Mouse (Mus musculus): ENCODE data around the gene Gm47791. TPM values are rescaled to one million over a fixed set of nuclear protein-coding genes. Genes with fewer than 3 reads are reported as not detected.

The Gm47791 gene
- polyA plus RNA-seq (2014; fragmentation: Nextera tagmentation; extraction: Ambion mirVana), result not detected in 2 replicates

DNA sequence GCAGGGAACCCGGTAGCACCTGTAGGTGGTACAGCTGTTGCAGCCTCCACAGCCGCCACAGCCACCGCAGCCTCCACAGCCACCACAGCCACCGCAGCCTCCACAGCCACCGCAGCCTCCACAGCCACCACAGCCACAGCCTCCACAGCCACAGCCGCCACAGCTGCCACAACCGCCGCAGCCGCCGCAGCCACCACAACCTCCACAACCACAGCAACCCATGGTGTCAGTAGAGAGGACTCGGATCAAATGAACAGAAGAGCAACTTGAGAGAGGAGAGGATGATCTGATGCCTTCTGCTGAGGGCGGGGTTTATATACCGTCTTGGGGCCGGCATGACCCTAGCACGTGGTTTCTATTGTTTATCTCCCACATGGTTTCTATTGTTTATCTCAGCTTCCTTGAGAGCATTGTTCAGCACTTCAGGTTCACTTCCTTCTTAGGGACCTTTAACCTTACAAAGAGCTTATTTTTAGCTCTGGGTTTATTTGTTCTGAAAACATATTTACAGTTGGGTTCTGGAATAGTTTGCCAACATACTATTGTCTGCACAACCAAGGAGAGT is at the start of gene Gm47791:
Gene Gm47791, minus strand, starts transcription at position 222 of the 565 bp plus-strand sequence.
- WGBS, result 86% methylated on average over 10 of the region's 15 CpGs
- Histone ChIP-seq H3K4me1 (ENCODE audit: control insufficient read depth, insufficient read depth, low read length) (no peaks in the 10 kb centered on the region), H3K4me3 (ENCODE audit: low read depth, low read length) (no peak within 1 kb of the TSS), H3K27ac (replicated peaks; ENCODE audit: low read depth, low read length) (no peak within 1 kb of the TSS), H3K9ac (ENCODE audit: low read depth, low read length) (no peak within 1 kb of the TSS), H3K27me3 (replicated peaks; ENCODE audit: control insufficient read depth, insufficient read depth, low read length) (no peaks in the 10 kb centered on the region), H3K36me3 (ENCODE audit: control insufficient read depth, insufficient read depth, low read length) (no peaks in the 10 kb centered on the region), H3K9me3 (ENCODE audit: control insufficient read depth, low read length) (no peaks in the 10 kb centered on the region), H3K4me2 (ENCODE audit: low read depth, low read length) (no peak within 1 kb of the TSS)
- no peak for DNase-seq (ENCODE audit: low spot score)
- no peak for ATAC-seq (ENCODE audit: low read depth)

DNA sequence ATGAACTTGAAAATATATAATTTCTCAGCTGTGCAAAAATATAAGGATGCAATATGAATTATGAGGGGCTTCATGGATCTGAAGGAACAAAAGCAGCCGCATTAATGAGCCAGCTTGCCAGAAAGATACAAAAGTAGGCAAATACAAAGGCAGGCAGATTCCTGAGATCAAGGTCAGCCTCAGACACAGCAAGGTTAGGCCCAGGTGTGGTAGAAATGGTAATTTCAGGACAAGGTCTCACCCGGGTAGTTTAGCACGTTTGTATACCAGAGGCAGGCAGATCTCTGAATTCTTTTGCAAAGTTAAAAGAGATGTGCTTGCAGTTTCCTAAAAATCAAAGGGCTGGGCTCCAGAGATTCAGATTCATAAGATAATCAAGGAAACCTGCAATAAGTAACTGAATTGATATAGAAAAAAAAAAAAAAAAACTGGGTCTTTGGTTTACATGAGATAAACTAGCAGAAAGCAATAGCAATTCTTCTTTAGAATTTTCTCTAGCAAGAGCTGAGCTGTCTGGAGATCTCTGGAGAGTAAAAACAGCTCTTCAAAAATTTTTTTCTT is 49.7 kb upstream of the Gm47791 start:
- 75% methylated on average over 3 of the region's 3 CpGs for WGBS

DNA sequence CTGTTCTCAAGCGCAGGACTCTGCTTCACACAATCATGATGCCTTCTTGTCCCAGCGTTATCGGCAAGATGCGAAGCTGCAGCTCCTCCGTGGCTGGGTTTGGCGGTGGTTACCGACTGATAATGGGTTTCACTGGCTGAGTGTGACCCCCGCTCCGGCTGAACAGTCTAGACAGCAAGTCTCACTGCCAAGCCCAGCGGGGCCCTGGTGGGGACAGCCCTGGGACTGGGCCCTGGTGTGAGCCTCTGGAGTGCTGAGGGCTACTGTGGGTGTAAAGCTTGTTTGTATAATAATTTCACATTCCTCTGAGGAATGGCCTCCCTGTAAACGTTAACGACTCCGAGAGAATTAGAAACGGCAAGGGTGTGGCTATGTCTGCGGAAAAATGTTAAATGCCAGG is 49.1 kb upstream of the Gm47791 start:
- H3K27me3 ChIP-seq (replicated peaks; ENCODE audit: control insufficient read depth, insufficient read depth, low read length), result no peaks in the 10 kb centered on the region
- peak overlapping the region; percentile 24; the same call in 1 of the 2 replicates for H3K4me2 ChIP-seq (ENCODE audit: low read depth, low read length)

More for the DNA sequence above, 49.7 kb upstream of the Gm47791 start:
- ATAC-seq (ENCODE audit: low read depth) (no peak), DNase-seq (ENCODE audit: low spot score) (no peak)
- no peak overlapping the region for H3K9ac ChIP-seq (ENCODE audit: low read depth, low read length)
- H3K4me3 ChIP-seq (ENCODE audit: low read depth, low read length), result no peak overlapping the region
- no peaks in the 10 kb centered on the region for H3K36me3 ChIP-seq (ENCODE audit: control insufficient read depth, insufficient read depth, low read length)
- H3K9me3 ChIP-seq (ENCODE audit: control insufficient read depth, low read length), result no peaks in the 10 kb centered on the region
- no peaks in the 10 kb centered on the region for H3K27me3 ChIP-seq (replicated peaks; ENCODE audit: control insufficient read depth, insufficient read depth, low read length)
- peaks cover 5% of the 10 kb centered on the region; the same call in 1 of the 2 replicates for H3K4me1 ChIP-seq (ENCODE audit: control insufficient read depth, insufficient read depth, low read length)
- H3K4me2 ChIP-seq (ENCODE audit: low read depth, low read length), result no peak overlapping the region
- H3K27ac ChIP-seq (replicated peaks; ENCODE audit: low read depth, low read length), result no peak overlapping the region

GRCm38 (mm10) chr1:82819366-82819765 is 48.3 kb upstream of the Gm47791 start:
- Histone ChIP-seq H3K36me3 (ENCODE audit: control insufficient read depth, insufficient read depth, low read length) (no peaks in the 10 kb centered on the region), H3K4me2 (ENCODE audit: low read depth, low read length) (no peak overlapping the region), H3K4me3 (ENCODE audit: low read depth, low read length) (no peak overlapping the region), H3K27me3 (replicated peaks; ENCODE audit: control insufficient read depth, insufficient read depth, low read length) (no peaks in the 10 kb centered on the region), H3K27ac (replicated peaks; ENCODE audit: low read depth, low read length) (no peak overlapping the region), H3K9me3 (ENCODE audit: control insufficient read depth, low read length) (no peaks in the 10 kb centered on the region), H3K4me1 (ENCODE audit: control insufficient read depth, insufficient read depth, low read length) (peaks cover 5% of the 10 kb centered on the region; the same call in 1 of the 2 replicates), H3K9ac (ENCODE audit: low read depth, low read length) (no peak overlapping the region)
- 34% methylated on average over 10 of the region's 10 CpGs for WGBS
- ATAC-seq (ENCODE audit: low read depth) (no peak), DNase-seq (ENCODE audit: low spot score) (no peak)

More for the DNA sequence above, 49.1 kb upstream of the Gm47791 start:
- no peak for DNase-seq (ENCODE audit: low spot score)
- H3K9ac ChIP-seq (ENCODE audit: low read depth, low read length), result no peak overlapping the region
- no peak for ATAC-seq (ENCODE audit: low read depth)
- H3K4me1 ChIP-seq (ENCODE audit: control insufficient read depth, insufficient read depth, low read length), result peaks cover 5% of the 10 kb centered on the region; the same call in 1 of the 2 replicates
- H3K4me3 ChIP-seq (ENCODE audit: low read depth, low read length), result no peak overlapping the region
- WGBS, result 60% methylated on average over 15 of the region's 15 CpGs
- no peak overlapping the region; the same call in 1 of the 2 replicates for H3K27ac ChIP-seq (replicated peaks; ENCODE audit: low read depth, low read length)
- no peaks in the 10 kb centered on the region for H3K36me3 ChIP-seq (ENCODE audit: control insufficient read depth, insufficient read depth, low read length)
- H3K9me3 ChIP-seq (ENCODE audit: control insufficient read depth, low read length), result no peaks in the 10 kb centered on the region

DNA sequence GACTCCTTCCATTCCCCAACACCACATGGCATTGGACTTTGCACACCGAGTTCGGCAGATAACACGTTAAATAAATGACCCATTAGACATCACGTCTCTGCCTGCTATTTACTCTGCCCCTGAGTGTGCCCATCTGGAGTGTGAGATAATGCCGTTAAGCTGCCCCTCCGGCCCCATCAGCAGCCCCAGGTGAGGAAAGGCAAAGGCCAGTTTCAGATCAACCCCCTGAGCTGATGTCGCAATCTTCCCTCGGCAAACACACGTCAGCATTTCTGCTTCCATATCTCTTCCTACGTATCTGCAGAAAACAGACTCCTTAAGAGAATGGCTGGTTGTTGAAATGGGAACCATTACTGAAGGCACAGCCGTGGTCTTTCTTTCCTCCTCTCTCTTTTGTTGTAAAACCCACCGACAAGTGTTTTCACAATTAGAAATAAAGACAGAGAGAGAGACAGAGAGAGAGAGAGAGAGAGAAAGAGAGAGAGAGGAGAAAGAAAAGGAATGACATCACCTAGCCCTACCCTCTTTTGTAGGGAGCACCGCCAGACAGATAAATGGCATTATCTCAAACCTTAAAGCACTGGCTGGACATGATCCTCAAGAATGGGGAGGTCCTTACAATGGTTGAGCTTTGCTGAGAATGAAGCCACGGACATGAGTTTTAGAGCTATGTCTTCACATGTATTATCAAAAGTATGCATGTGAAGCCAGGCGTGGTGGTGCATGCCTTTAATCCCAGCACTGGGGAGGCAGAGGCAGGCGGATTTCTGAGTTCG is 45.1 kb upstream of the Gm47791 start:
- Histone ChIP-seq H3K4me1 (ENCODE audit: control insufficient read depth, insufficient read depth, low read length) (peaks cover 5% of the 10 kb centered on the region; the same call in 1 of the 2 replicates), H3K36me3 (ENCODE audit: control insufficient read depth, insufficient read depth, low read length) (no peaks in the 10 kb centered on the region), H3K4me3 (ENCODE audit: low read depth, low read length) (no peak overlapping the region), H3K27me3 (replicated peaks; ENCODE audit: control insufficient read depth, insufficient read depth, low read length) (no peaks in the 10 kb centered on the region), H3K9me3 (ENCODE audit: control insufficient read depth, low read length) (no peaks in the 10 kb centered on the region), H3K27ac (replicated peaks; ENCODE audit: low read depth, low read length) (no peak overlapping the region), H3K9ac (ENCODE audit: low read depth, low read length) (no peak overlapping the region), H3K4me2 (ENCODE audit: low read depth, low read length) (no peak overlapping the region)
- DNase-seq (ENCODE audit: low spot score), result no peak
- 74% methylated on average over 17 of the region's 17 CpGs for WGBS
- no peak for ATAC-seq (ENCODE audit: low read depth)

GRCm38 (mm10) chr1:82811766-82812165 is 40.7 kb upstream of the Gm47791 start:
- no peaks in the 10 kb centered on the region for H3K9me3 ChIP-seq (ENCODE audit: control insufficient read depth, low read length)
- H3K36me3 ChIP-seq (ENCODE audit: control insufficient read depth, insufficient read depth, low read length), result no peaks in the 10 kb centered on the region
- no peak for DNase-seq (ENCODE audit: low spot score)
- H3K27ac ChIP-seq (replicated peaks; ENCODE audit: low read depth, low read length), result no peak overlapping the region
- no peak overlapping the region for H3K4me3 ChIP-seq (ENCODE audit: low read depth, low read length)
- 71% methylated on average over 1 of the region's 1 CpGs for WGBS
- H3K4me2 ChIP-seq (ENCODE audit: low read depth, low read length), result no peak overlapping the region
- peaks cover 6% of the 10 kb centered on the region; the same call in 1 of the 2 replicates for H3K4me1 ChIP-seq (ENCODE audit: control insufficient read depth, insufficient read depth, low read length)
- H3K27me3 ChIP-seq (replicated peaks; ENCODE audit: control insufficient read depth, insufficient read depth, low read length), result no peaks in the 10 kb centered on the region
- no peak for ATAC-seq (ENCODE audit: low read depth)
- no peak overlapping the region for H3K9ac ChIP-seq (ENCODE audit: low read depth, low read length)

- Histone ChIP-seq H3K4me2 (ENCODE audit: low read depth, low read length) (no peak overlapping the region), H3K4me3 (ENCODE audit: low read depth, low read length) (no peak overlapping the region), H3K27me3 (replicated peaks; ENCODE audit: control insufficient read depth, insufficient read depth, low read length) (no peaks in the 10 kb centered on the region), H3K9me3 (ENCODE audit: control insufficient read depth, low read length) (no peaks in the 10 kb centered on the region), H3K27ac (replicated peaks; ENCODE audit: low read depth, low read length) (peak overlapping the region; percentile 44; the same call in 1 of the 2 replicates), H3K9ac (ENCODE audit: low read depth, low read length) (no peak overlapping the region), H3K4me1 (ENCODE audit: control insufficient read depth, insufficient read depth, low read length) (peaks cover 6% of the 10 kb centered on the region; the same call in 1 of the 2 replicates), H3K36me3 (ENCODE audit: control insufficient read depth, insufficient read depth, low read length) (no peaks in the 10 kb centered on the region)
- 32% methylated on average over 3 of the region's 3 CpGs for WGBS
- ATAC-seq (ENCODE audit: low read depth) (no peak), DNase-seq (ENCODE audit: low spot score) (peak; percentile 70)
Observed at GRCm38 (mm10) chr1:82808564-82808963, 37.5 kb upstream of the Gm47791 start.

DNA sequence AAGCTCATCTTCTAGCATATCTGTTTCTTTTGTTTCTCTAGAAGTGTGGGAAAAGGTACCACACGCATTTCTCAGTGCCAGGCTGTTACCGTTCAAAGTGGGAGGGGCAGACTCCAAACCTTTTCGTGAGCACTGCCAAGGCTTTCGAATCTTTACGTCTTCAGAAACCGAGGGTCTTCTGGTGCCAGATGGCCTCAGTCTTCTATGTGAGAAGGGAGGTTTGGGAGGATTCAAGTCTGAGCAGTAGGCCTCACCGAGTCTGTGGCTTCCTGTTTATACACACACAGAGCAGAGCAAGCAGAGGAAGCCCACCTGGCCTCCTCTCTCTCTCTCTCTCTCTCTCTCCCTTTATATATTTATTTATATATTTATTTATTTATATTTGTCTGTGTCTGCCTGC is 36.2 kb upstream of the Gm47791 start:
- Histone ChIP-seq H3K27me3 (replicated peaks; ENCODE audit: control insufficient read depth, insufficient read depth, low read length) (no peaks in the 10 kb centered on the region), H3K27ac (replicated peaks; ENCODE audit: low read depth, low read length) (no peak overlapping the region), H3K9me3 (ENCODE audit: control insufficient read depth, low read length) (no peaks in the 10 kb centered on the region), H3K4me3 (ENCODE audit: low read depth, low read length) (no peak overlapping the region), H3K4me2 (ENCODE audit: low read depth, low read length) (no peak overlapping the region), H3K36me3 (ENCODE audit: control insufficient read depth, insufficient read depth, low read length) (no peaks in the 10 kb centered on the region), H3K4me1 (ENCODE audit: control insufficient read depth, insufficient read depth, low read length) (peaks cover 6% of the 10 kb centered on the region; the same call in 1 of the 2 replicates), H3K9ac (ENCODE audit: low read depth, low read length) (no peak overlapping the region)
- no peak for DNase-seq (ENCODE audit: low spot score)
- 82% methylated on average over 7 of the region's 7 CpGs for WGBS
- no peak for ATAC-seq (ENCODE audit: low read depth)
